Mouse (Mus musculus): Measurements from ENCODE around the gene Atp12a. TPM values are rescaled to one million over a fixed set of nuclear protein-coding genes. Genes with fewer than 3 reads are reported as not detected.

Atp12a gene
- polyA plus RNA-seq, 1 experiment = not detected

DNA sequence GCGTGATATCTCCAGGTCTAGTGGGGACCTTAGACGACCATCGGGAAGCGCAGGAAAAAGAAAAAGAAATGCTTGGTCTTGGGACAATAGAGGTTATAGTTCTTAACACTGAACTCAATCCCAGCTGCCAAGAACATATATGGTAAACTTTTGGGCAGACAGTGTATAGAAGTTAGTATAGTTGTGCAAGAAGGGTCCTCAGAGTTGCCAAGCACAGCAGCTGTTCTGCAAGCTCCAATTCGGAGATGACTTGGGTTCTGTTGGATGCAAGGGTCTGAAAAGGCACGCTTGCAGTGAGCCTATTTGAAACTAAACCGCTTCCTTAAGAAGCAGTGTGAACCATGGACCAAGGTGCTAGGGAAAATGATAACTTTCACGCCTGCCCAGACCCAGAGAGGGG is 424 bp downstream of the Atp12a start:
- H3K4me1 ChIP-seq (ENCODE audit: control insufficient read depth) = no peaks in the 10 kb centered on the region
- no peaks in the 10 kb centered on the region for H3K36me3 ChIP-seq (ENCODE audit: control insufficient read depth)
- no peaks in the 10 kb centered on the region for H3K9me3 ChIP-seq (ENCODE audit: control insufficient read depth, low read length)
- TF ChIP-seq GATA1 (IDR thresholded peaks at IDR 0.05; ENCODE audit: low read length) = no peak
- TF ChIP-seq TAL1 (IDR thresholded peaks at IDR 0.05; ENCODE audit: low read length) = no peak
- peaks cover 41% of the 10 kb centered on the region for H3K27me3 ChIP-seq (ENCODE audit: control insufficient read depth)
- H3K4me3 ChIP-seq (replicated peaks) = no peak overlapping the region

DNA sequence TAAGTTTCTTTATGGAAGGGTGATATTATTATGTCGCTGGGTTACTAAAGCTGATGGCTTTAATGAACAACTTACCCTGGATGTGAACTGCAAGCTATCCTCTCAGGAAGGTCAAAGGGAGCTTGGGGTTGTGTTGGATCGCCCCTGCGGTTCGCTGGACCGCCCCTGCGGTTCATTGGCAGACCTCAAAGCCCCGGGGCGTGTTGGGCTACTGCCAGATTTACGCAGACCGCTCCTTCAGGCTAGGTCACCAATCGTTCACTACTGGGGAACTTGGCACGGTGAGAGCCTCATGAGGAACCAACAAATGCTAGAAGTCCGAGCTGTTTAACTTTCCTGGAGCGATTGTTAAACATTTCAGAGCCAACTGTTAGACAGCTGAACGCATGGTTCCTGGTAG is 1.8 kb downstream of the Atp12a start:
- Histone ChIP-seq H3K4me1 (ENCODE audit: control insufficient read depth) (no peaks in the 10 kb centered on the region), H3K27me3 (ENCODE audit: control insufficient read depth) (peaks cover 41% of the 10 kb centered on the region), H3K9me3 (ENCODE audit: control insufficient read depth, low read length) (no peaks in the 10 kb centered on the region), H3K36me3 (ENCODE audit: control insufficient read depth) (no peaks in the 10 kb centered on the region), H3K4me3 (replicated peaks) (no peak overlapping the region)
- TF ChIP-seq TAL1 (IDR thresholded peaks at IDR 0.05; ENCODE audit: low read length) (no peak), GATA1 (IDR thresholded peaks at IDR 0.05; ENCODE audit: low read length) (no peak)

DNA sequence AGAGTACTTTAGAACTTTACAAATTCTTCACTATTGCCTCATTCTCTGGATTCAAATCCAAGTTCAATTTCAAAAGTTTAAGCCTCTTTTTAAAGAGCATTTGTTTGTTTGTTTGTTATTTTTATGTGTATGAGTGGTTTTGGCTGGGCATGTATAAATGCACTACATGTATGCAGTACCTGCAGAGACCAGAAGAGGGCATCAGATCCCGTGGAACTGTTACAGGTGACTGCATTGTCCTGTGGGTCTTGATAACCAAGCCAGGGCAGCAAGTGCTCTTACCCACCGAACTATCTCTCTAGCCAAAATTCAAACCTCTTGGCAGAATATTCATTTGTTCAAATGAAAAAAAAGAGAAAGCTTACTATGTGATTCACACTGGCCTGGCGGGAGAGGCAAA is 4.0 kb downstream of the Atp12a start:
- TF ChIP-seq TAL1 (IDR thresholded peaks at IDR 0.05; ENCODE audit: low read length) (no peak), GATA1 (IDR thresholded peaks at IDR 0.05; ENCODE audit: low read length) (no peak)
- no peak overlapping the region for H3K4me3 ChIP-seq (replicated peaks)
- no peaks in the 10 kb centered on the region for H3K9me3 ChIP-seq (ENCODE audit: control insufficient read depth, low read length)
- peaks cover 32% of the 10 kb centered on the region for H3K27me3 ChIP-seq (ENCODE audit: control insufficient read depth)
- H3K4me1 ChIP-seq (ENCODE audit: control insufficient read depth) = no peaks in the 10 kb centered on the region
- H3K36me3 ChIP-seq (ENCODE audit: control insufficient read depth) = no peaks in the 10 kb centered on the region

DNA sequence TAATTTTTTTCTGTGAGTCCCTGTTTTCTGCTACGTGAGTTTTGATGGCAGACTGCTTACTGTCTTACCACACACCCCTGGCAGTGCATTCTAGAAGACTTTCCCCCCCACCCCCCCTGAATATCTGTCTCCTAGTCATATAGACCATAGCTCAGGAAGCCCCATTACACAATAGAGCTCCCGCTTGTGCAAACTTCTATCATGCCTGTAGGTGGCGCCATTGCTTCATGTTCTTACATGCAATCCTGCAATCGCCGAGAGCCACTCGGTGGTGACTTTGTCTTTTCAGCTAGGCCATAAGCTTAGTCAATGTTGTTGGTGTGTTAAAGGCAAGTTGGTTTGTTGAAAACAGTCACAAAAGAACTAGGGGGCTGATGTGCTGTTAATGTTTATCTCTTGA is 10.9 kb downstream of the Atp12a start:
- Histone ChIP-seq H3K36me3 (ENCODE audit: control insufficient read depth) (no peaks in the 10 kb centered on the region), H3K9me3 (ENCODE audit: control insufficient read depth, low read length) (no peaks in the 10 kb centered on the region), H3K4me1 (ENCODE audit: control insufficient read depth) (no peaks in the 10 kb centered on the region), H3K4me3 (replicated peaks) (no peak overlapping the region), H3K27me3 (ENCODE audit: control insufficient read depth) (0 out of 2 replicates have a peak, but pooled peaks cover 2% of the 10 kb centered on the region)
- no peak for TF ChIP-seq GATA1 (IDR thresholded peaks at IDR 0.05; ENCODE audit: low read length)

DNA sequence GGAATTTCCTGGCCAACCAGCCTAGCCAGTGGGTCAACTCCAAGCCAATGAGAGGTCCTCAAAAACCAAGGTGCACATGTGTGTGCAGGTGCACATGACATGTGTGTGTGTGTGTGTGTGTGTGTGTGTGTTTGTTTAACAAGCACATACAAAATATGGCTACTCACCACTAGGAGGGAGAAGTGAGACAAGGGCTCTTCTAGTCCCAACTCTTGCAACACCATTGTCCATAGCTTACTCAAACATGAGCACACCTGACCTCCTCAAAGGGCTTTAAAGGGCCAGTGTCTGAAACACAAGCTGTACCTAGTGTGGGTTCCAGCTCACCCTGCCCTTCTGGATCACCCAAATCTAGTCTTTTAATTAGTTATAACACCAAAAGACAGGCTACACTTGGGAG is 12.9 kb downstream of the Atp12a start:
- Histone ChIP-seq H3K9me3 (ENCODE audit: control insufficient read depth, low read length) (no peaks in the 10 kb centered on the region), H3K27me3 (ENCODE audit: control insufficient read depth) (0 out of 2 replicates have a peak, but pooled peaks cover 2% of the 10 kb centered on the region), H3K36me3 (ENCODE audit: control insufficient read depth) (no peaks in the 10 kb centered on the region), H3K4me1 (ENCODE audit: control insufficient read depth) (no peaks in the 10 kb centered on the region), H3K4me3 (replicated peaks) (no peak overlapping the region)
- TF ChIP-seq TAL1 (IDR thresholded peaks at IDR 0.05; ENCODE audit: low read length) = no peak
- no peak for TF ChIP-seq GATA1 (IDR thresholded peaks at IDR 0.05; ENCODE audit: low read length)

DNA sequence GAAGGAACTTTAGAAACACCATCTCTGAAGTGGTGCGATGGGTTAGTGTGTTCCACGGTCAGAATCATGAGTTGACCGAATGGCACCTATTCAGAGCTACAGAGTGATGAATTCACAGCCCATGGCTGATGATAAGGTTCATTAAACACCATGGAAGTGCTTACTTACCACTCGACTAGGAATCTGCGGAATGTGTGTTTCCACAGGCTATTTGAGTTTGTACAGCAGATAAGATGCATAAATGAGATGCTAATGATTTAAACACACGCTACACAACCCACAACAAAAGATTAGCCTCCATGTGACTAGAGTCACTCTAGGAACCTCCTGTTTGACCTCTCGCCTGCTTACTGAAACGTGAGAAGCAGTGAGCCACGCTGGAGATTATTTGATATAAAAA is 14.5 kb downstream of the Atp12a start:
- H3K27me3 ChIP-seq (ENCODE audit: control insufficient read depth) = no peaks in the 10 kb centered on the region
- no peaks in the 10 kb centered on the region for H3K4me1 ChIP-seq (ENCODE audit: control insufficient read depth)
- H3K36me3 ChIP-seq (ENCODE audit: control insufficient read depth) = no peaks in the 10 kb centered on the region

DNA sequence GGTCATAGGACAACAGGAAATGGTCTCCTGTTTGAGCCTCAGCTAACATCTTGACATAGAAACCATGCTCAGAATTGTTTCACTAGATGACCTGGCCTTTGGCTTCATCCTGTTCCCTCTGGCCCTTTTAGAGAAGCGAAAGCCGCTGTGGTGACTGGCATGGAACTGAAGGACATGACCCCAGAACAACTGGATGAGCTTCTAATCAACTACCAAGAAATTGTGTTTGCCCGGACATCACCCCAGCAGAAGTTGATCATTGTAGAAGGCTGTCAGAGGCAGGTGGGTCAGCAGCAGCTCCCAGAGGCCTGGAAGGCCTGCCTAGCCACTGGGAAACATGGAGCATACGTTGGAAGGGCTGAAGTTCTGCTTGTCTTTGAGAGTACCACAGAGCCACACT is 17.5 kb downstream of the Atp12a start:
- Histone ChIP-seq H3K4me1 (ENCODE audit: control insufficient read depth) (no peaks in the 10 kb centered on the region), H3K4me3 (replicated peaks) (no peak overlapping the region), H3K27me3 (ENCODE audit: control insufficient read depth) (no peaks in the 10 kb centered on the region), H3K36me3 (ENCODE audit: control insufficient read depth) (no peaks in the 10 kb centered on the region), H3K9me3 (ENCODE audit: control insufficient read depth, low read length) (no peaks in the 10 kb centered on the region)
- TF ChIP-seq TAL1 (IDR thresholded peaks at IDR 0.05; ENCODE audit: low read length) = no peak
- TF ChIP-seq GATA1 (IDR thresholded peaks at IDR 0.05; ENCODE audit: low read length) = no peak

More for the DNA sequence above, 14.5 kb downstream of the Atp12a start:
- Histone ChIP-seq H3K9me3 (ENCODE audit: control insufficient read depth, low read length) (no peaks in the 10 kb centered on the region), H3K4me3 (replicated peaks) (no peak overlapping the region)
- TF ChIP-seq GATA1 (IDR thresholded peaks at IDR 0.05; ENCODE audit: low read length) = no peak
- TF ChIP-seq TAL1 (IDR thresholded peaks at IDR 0.05; ENCODE audit: low read length) = no peak

DNA sequence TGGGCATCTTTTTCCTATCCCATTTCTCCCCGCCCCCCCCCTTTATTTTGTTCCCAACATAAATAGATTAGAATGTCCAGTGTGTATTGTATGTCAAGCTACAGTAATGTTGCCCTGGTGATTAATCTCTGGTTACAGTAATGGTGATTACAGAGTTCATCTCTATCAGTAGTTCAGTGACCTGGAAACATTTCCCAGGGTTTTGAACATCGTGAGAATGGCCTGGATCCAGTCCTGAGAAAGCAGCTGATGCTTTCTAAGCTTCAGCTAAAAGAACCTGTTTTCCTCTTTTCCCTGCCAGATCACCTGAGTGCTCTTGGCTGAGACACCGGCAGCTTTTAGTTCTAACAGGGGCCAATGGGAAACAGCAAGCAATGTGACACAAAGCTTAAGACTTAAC is 25.4 kb downstream of the Atp12a start:
- H3K9me3 ChIP-seq (ENCODE audit: control insufficient read depth, low read length) = no peaks in the 10 kb centered on the region
- H3K27me3 ChIP-seq (ENCODE audit: control insufficient read depth) = no peaks in the 10 kb centered on the region
- no peaks in the 10 kb centered on the region for H3K4me1 ChIP-seq (ENCODE audit: control insufficient read depth)
- TF ChIP-seq TAL1 (IDR thresholded peaks at IDR 0.05; ENCODE audit: low read length) (no peak), GATA1 (IDR thresholded peaks at IDR 0.05; ENCODE audit: low read length) (no peak)
- no peaks in the 10 kb centered on the region for H3K36me3 ChIP-seq (ENCODE audit: control insufficient read depth)
- no peak overlapping the region for H3K4me3 ChIP-seq (replicated peaks)

DNA sequence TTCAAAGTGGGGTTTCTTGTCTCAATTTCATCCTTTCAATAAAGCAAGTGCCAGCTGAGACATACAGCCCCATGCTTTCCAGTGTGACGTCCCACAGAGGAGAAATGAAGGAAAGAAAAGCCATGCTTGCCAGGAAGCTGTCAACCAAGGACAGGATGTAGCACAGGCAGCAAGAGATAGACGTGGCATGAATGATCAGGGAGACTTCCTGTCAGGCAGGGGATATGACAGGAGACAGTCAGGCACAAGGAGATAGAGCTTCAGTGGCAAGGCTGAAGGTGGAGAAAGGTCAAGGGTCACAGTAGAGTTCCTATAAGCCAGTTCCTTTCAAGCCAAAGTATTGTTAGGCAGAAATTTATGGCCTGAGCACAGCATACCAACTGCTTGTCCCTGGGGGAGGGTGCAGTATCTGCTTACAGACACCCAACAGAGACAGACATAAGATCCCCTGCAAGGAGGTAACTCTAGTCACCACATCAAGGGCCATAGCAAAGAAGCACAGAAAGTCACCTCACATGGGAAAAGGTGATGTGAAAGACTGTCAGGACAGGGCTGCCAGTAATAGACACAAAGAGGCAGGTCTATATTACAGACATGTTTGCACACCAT is 28.9 kb downstream of the Atp12a start:
- Histone ChIP-seq H3K27me3 (ENCODE audit: control insufficient read depth) (no peaks in the 10 kb centered on the region), H3K4me3 (replicated peaks) (no peak overlapping the region), H3K36me3 (ENCODE audit: control insufficient read depth) (no peaks in the 10 kb centered on the region), H3K4me1 (ENCODE audit: control insufficient read depth) (no peaks in the 10 kb centered on the region), H3K9me3 (ENCODE audit: control insufficient read depth, low read length) (no peaks in the 10 kb centered on the region)
- TF ChIP-seq GATA1 (IDR thresholded peaks at IDR 0.05; ENCODE audit: low read length) = no peak
- no peak for TF ChIP-seq TAL1 (IDR thresholded peaks at IDR 0.05; ENCODE audit: low read length)

DNA sequence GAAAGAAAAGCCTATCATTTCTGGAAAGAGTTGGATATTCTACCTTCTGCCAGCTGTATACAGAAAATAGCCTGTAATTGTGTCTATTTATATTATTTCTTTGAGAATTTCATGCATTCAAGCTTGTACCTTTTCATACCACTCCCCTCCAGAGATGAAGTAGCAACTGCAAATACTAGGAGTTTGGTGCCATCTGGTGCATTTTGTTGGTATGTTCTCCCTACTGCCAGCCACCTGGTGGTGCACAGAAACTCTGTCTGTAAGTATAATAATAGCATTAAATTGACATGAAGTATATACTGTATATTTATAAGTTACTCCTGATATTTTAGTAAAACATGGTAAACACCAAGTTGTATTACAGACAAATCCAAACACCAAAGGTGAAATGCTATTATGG is 33.1 kb downstream of the Atp12a start:
- H3K4me3 ChIP-seq (replicated peaks) = no peak overlapping the region
- H3K4me1 ChIP-seq (ENCODE audit: control insufficient read depth) = peaks cover 2% of the 10 kb centered on the region; the same call in 1 of the 2 replicates
- no peak for TF ChIP-seq GATA1 (IDR thresholded peaks at IDR 0.05; ENCODE audit: low read length)
- TF ChIP-seq TAL1 (IDR thresholded peaks at IDR 0.05; ENCODE audit: low read length) = no peak
- no peaks in the 10 kb centered on the region; the same call in 1 of the 2 replicates for H3K9me3 ChIP-seq (ENCODE audit: control insufficient read depth, low read length)
- H3K36me3 ChIP-seq (ENCODE audit: control insufficient read depth) = no peaks in the 10 kb centered on the region
- no peaks in the 10 kb centered on the region for H3K27me3 ChIP-seq (ENCODE audit: control insufficient read depth)

Measured in erythroblast, embryonic 14.5 days (primary cell).